Mouse (Mus musculus) monocyte, adult 5-6 weeks (primary cell): ENCODE measurements at regions not wholly inside any gene's neighbourhood (a gene's known extent, or its start where the extent isn't known, plus 50 kb on each side); places are given as distances from the start of the nearest gene placed in this dataset.

Experiments used
- ATAC-seq: fragments of 153-309, 156-312 bp; replicated peaks from 2 replicates; pipeline ENCODE4 v1.8.0; 2017; ENCODE audit warnings: mild to moderate bottlenecking; ENCODE audit not compliant: low TSS enrichment, insufficient number of reproducible peaks, severe bottlenecking, poor library complexity, low FRiP score

DNA sequence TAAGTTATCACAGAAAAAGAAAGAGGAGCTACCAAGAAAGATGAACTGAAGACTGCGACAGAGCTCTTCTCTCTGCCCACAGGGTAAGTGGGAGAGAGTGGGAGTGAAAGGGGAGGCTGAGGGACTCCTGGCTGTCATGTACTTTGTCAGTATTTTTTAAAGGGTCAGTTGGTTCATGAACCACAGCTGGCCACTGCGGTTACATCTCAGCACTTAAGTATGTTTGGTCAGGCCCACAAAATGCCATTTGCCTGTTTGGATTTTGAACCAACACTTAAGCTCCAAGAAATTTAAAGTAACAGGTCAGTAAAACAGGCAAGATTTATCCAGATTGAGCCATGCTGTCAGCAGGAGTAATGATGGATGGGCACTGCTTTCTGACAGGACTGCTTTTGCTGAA, 115.1 kb upstream of the Cdkn2b start:
- ATAC-seq = no peak

DNA sequence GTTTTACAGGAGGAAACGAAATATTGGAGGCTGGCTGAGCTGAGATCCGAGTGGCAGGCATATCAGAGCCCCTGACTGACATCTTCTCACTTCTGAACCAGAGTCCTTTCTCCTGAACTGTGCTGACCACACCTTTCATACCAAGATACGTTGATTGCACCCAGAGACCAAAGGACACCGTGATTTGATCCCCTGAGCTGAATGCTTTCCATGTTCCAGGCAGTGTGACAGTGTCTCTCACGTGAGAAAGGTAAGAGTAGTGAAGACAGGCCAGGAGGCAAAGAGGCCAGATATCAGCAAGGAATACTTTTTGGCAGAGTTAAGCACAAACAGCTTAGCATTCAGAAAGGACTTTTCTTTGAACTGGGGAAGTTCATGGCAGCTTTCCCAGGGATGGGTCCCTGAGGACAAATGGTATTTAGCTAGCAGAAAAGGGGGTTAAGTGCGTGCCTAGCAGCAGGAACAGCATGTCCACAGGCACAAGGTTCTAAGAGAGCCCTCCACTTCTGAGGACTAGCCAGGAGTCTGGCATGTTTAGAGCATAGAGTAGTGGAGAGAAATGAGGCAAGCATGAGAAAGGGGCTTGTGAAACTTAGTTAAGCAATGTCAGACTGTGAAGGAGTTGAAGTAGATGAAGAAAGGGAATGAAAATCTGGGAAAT, 111.0 kb upstream of the Cdkn2b start:
- no peak for ATAC-seq

DNA sequence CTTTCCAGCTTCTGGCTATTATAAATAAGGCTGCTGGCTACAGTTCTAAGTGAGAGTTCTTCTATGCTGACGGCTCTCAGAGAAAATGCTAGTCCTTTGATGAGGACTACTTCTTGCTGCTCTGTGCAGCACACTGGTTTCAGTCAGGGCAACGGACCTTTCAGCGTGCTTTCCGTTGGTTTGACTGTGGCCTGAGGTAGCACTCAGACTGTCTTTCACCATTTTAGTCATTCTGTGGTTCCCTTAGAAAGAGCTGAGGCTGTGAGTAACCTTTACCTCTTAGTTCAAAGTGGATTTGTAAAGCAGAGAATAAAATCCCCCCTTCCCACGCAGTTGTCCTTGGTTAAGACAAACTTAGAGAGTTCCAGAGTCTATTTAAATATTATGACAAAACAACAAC, 110.0 kb upstream of the Cdkn2b start:
- ATAC-seq = no peak

DNA sequence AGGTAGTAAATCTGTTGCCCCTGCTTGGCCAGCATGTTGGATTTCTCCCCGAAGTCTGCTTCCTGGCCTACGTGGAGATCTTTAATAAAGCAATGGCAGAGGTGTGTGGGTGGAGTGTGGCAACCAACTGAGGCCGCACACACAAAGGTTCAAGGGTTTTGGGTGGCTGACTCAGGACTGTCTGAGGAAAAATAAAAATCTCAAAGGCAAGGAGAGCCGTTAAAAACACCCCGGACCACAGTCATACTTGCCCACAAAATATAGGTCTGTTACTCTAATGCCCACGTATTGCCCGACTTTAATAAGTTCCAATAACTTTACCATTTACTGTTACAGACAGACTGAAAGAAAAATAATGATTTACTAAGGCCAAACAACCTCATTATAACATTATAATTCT, 108.7 kb upstream of the Cdkn2b start:
- ATAC-seq = no peak

DNA sequence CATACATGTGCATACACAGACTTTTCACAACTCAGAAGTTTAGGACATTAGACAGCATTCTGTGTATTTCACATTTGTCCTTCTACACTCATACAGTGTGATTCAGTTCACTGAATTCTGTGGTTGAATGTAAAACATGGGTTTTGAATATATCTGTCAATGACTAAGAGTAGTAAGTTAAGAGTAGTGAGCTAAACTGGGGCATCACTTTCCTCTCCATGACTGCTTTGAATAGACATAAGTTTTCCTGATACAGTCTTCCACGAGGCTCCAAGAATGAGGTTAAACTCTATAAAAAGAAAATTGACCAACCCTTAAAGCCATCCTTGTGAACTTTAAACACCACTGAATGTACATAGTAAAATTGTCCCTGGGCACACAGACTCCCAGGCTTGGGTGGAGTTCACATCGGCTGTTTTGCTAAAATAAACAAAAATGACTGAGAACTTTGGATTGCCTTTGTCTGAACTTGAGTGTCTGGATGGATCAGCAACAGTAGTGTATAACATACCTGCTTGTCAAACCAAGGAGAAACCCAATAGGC, 94.9 kb upstream of the Cdkn2b start:
- ATAC-seq = no peak

DNA sequence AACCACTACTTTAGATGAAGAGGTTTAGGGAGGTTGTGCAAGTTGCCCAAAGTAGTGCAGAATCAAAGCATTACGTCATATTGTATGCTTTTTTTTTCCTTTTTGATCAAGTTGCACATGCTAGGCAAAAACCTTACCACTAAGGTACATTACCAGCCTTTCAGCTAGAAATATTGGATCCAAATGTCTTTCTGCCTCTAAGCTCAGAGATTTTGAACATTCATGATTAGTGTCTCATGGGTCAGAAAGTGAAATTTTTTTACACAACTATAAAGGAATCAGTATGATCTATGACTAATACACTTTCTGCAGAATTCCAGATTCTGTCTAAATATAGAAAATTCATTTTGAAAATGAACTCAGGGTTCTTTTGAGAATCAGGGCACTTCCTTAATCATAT, 92.3 kb upstream of the Cdkn2b start:
- ATAC-seq = no peak

DNA sequence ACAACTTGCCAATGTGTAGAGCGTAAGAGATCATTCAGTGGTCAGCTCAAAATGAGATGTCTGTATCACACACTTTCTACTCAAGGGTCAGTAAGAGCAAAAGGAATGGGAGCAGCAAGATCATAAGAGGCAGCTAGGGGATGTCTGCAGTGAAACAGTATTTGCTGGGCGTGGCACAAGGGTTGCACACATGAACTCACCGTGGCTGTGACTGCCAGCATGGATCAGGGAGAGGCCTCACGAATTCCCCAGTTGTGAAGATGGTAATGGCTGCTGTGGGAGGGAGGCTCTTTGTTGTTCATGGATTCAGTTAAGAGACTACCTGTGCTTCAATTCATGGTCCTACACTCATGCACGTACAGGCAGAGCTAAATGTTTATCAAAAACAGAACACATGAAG, 91.5 kb upstream of the Cdkn2b start:
- ATAC-seq = no peak

DNA sequence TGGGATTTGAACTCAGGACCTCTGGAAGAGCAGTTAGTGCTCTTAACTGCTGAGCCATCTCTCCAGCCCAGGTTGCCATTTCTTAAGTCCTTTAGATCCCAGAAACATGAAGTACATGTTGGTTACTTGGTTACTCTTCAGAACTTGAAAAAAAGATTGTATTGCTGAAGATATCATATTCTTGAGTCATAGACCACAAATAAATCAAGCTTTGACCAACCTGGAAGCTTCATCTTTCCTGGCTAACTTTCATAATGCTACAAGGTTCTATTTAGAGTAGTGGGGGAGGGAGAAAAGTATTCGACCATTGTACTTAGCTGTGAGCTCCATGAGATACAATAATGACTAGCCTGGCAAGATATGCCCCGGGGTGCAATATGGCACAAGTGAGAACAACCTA, 90.9 kb upstream of the Cdkn2b start:
- ATAC-seq = no peak

DNA sequence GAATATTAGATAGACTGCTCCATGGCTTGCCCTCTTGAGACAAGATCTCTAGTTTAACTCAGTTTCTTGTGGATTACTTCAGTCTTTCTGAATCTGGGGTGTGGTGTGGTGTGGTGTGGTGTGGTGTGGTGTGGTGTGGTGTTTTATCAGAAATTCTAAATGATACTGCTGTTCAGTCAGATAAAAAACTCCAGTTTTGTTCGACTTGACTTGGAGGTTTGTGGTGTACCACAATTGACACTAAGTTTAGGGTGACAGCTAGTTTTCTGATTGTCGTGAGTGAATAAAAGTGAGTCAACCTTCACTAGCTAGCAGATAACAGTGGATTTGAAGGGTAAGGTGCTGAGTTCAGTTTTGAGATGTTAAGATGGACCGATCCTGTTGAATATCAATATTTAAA, 89.5 kb upstream of the Cdkn2b start:
- ATAC-seq = no peak

DNA sequence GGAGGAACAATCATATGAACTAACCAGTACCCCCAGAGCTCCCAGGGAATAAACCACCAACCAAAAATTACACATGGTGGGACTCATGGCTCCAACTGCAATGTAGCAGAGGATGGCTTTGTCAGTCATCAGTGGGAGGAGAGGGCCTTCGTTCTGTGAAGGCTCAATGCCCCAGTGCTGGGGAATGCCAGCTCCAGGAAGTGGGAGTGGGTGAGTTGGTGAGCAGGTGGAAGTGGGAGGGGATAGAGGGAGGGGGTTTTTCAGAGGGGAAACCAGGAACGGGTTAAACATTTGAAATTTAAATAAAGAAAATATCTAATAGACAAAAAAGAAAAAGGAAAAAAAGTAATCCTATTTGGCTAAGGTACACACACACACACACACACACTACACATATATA, 88.4 kb upstream of the Cdkn2b start:
- no peak for ATAC-seq

DNA sequence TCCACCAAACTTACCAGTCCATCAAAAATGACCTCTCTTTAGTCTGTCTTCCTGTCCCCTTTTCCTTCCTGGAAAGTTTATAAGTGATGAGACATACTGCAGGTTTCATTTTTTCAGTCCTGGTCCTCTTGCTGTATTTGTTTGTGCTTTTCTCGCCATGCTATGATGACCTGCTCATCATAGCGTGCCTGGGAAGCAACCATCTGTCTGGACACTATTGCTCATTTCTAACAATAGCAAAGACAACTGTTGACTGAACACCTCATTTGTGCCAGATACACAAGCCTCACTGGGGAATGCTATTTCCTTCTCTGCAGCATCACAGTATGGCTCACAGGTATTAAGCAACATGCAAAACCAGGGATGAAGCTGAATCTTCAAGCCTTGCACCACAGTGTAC, 85.2 kb upstream of the Cdkn2b start:
- no peak for ATAC-seq

DNA sequence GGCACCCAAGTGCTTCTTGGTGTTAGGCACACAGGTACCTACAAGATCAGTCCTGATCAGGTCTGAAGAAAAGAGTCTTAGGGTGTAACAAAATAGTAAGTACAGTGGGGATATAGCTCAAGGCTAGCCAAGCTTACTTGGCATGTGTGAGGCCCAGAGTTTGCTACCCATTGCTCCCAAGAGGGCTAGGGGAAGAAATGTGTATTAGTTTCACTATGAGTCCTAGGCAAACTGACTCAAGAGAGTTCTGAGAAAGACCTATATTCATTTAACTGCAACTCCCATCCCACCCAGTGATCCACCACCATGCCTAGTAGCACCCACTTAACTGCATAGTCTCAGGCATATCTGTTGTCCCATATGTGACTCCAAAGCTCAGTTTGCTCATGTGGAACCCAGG, 84.5 kb upstream of the Cdkn2b start:
- ATAC-seq = no peak

DNA sequence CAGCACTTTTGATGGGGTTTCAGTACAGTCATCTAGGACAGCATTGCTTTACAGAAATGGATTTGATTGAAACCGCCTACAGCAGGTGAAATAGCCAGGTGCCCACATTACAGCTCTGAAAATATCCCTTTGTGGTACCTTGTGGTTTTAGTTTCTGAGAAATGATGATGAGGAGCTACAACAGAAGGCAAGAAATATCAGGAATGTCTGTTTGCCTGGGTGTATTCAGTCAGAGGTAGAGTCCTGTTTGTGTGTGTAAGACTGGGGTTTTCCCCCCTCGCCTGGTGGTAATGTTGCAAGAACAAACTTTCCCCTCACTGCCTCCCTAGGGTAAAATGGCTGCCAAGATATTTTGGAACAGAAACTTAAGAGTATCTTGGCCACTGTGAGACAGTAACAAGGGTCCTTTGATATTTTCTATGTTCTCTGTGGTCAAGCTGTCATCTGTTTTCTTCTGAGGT, 82.4 kb upstream of the Cdkn2b start:
- ATAC-seq = no peak

DNA sequence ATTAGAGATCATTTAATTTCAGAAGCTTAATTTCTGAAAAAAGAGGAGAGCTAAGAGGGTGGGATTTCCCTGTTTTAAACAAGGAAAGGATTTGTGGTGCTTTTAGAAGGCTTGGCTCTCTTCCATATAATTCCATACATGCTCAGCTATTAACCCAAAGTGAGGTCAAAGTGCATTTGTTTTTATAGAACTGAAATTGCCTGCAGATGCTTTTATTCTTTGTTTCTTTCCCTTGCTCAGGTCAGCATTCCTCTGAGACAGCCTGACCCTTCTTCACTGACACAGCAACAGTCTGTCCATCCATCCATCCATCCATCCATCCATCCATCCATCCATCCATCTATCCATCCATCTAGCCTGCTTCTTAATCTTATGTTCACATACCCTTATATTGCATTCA, 82.0 kb upstream of the Cdkn2b start:
- ATAC-seq = no peak

DNA sequence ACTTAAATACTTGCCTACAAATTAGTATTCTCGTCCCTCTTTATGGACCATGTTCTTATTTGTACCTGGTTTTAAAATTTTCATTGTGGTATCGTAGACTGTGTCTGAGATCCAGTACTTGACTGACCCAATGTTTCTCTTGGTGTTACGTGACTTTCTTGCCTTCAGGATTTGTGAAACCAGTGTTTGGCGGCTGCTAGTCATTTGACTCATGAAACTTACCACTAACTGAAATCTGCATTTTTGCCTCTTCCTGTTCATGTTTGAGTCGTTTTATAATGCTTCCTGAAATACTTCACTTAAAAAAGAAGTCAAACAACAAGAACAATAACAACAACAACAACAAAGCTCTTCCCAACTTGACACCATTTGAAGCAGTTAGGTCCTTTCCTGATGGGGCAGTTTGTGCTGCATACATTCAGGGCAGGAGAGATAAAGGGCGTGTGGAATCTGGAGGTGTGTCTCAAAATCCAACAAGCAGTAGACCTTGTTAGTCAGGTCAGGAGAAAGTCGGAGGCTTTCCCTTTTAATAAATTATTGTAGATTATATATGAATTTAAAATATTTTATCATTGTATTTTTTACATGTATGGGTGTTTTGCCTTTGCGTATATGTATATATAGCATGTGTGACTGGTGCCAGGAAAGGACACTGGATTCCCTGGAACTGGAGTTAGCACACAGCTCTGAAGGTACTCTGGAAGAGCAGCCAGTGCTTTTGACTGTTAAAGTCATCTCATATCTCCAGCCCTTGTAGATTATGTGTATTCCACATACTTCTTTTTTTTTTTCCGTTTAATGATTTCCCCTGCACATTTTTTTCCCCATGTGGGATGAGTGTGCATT, 80.8 kb upstream of the Cdkn2b start:
- no peak for ATAC-seq

DNA sequence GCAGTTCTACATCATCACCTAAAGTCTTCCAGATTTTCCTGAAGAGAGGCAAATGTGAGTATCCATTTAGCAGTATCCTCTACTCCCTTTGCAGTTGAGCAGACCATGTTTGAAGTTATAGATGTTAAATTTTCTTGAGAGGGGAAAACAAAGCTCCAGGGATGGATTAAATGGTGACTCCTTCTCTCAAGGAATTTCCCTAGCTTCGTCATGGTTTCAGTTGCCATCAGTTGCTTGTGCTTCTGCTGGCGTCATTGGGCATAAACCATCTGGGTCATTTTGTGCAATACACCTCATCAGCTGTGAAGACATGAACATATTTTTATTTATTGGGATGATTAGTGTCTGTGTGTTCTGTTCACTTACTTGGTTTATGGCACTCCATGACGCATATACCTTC, 72.7 kb upstream of the Cdkn2b start:
- ATAC-seq = no peak

DNA sequence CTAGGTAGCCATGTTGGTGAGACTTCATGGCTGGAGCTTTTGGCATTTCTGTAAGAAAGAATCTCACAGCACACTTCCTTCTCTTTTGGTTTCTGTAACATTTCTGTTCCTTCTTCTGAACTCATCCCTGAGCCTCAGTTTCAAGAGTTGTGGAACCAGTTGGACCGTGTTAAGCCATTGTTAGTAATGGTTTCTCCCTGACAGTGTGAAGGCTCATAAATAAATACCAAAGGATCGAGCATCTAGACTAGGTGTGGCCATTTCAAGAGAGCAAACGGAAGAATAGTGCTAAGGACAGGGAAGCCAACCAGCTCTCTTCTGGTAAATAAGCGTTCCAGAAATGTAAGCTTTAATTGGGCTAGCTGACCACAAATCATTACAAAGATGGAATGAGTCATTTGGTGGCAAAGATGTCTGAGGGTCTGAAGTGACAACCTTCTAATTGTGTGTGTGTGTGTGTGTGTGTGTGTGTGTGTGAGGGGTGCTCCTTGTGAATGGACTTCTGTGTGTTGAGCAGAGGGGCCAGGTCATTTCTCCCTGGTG, 71.7 kb upstream of the Cdkn2b start:
- no peak for ATAC-seq

DNA sequence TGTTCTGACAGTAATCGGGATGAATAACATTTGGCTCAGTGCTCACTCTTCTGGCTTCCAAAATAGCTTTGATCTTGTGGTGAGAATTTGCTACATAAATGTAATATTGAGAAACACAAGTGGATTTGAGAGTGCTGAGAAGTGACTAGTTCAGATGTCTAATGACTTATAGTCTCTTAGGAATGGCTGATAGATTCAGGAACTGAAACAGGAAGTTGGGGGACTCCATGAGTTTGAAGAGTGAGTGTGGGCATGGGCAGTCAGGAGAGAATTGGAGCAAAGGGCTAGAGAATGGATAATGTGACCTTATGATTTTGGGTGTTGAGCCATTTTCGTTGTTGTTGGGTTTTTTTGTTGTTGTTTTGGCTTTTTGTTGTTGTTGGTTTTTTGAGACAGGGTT, 70.9 kb upstream of the Cdkn2b start:
- no peak for ATAC-seq

DNA sequence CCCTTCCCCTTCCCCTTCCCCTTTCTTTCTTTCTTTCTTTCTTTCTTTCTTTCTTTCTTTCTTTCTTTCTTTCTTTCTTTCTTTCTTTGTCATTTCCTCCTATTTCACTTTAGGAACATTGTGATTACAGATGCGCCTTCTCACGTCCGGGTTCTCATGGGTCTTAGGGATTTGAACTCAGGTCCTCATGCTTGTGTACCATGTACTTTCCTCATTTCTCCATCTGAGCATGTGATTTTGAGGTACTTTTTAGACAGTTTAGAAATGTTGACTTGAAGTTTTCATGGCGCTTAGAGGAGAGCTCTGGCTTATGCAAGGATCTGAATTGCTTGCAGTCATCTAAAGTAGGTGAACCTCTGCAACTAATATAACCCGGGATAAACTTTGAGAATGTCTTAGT, 70.2 kb upstream of the Cdkn2b start:
- no peak for ATAC-seq
